Mouse (Mus musculus) inflammation-experienced regulatory T-cells, adult 16 weeks (primary cell): ENCODE results near the gene Tor3a. TPM values are rescaled to one million over a fixed set of nuclear protein-coding genes. Genes with fewer than 3 reads are reported as not detected.

Experiments used
- polyA plus RNA-seq: library from polyadenylated mRNA; unstranded; fragments of 100-300 nt; shearing (Covaris generic); gene quantifications from one replicate; pipeline ENCODE4 v1.2.1, GENCODE M21; 2017

The Tor3a gene
- 56.7 TPM for polyA plus RNA-seq

GRCm38 (mm10) chr1:156674195-156675000, at the start of gene Tor3a:
Tor3a (minus strand) TSS chr1:156674356.

GRCm38 (mm10) chr1:156718950-156719805, 45.0 kb upstream of the Tor3a start, which contains the start of gene Fam20b:
Fam20b (minus strand) TSS chr1:156719086.

Other genes starting within 250 kb of the Tor3a start
- 54.5 TPM for gene Soat1, start 200.0 kb downstream of the Tor3a start, polyA plus RNA-seq
- 0.99 TPM for gene Gm10031, start 150.3 kb downstream of the Tor3a start, polyA plus RNA-seq
- gene Abl2, start 115.6 kb downstream of the Tor3a start, polyA plus RNA-seq, result 2.5 TPM
- 19.3 TPM for gene Fam20b, start 44.7 kb upstream of the Tor3a start, polyA plus RNA-seq
- gene Angptl1, start 164.2 kb upstream of the Tor3a start, polyA plus RNA-seq, result 0.63 TPM